Mouse (Mus musculus) myocyte (in vitro differentiated cells): Measurements from ENCODE around the gene Ipo5. TPM values are rescaled to one million over a fixed set of nuclear protein-coding genes. Genes with fewer than 3 reads are reported as not detected.

Experiments
- H3K27me3 ChIP-seq: one replicate; pipeline ENCODE4 v1.6.1; 2011; ENCODE audit not compliant: control insufficient read depth, insufficient read depth, insufficient read length
- H3K36me3 ChIP-seq: one replicate; pipeline ENCODE4 v1.6.1; 2011; ENCODE audit not compliant: control insufficient read depth, insufficient read depth
- H3K4me2 ChIP-seq: one replicate; pipeline ENCODE4 v1.6.1; 2011; ENCODE audit warnings: low read depth, control low read depth
- H3K4me3 ChIP-seq: one replicate; pipeline ENCODE4 v1.5.1; 2011; ENCODE audit warnings: mild to moderate bottlenecking, control low read depth, moderate library complexity
- H3K79me2 ChIP-seq: one replicate; pipeline ENCODE4 v1.6.1; 2011; ENCODE audit not compliant: control insufficient read depth, insufficient read depth
- H3ac ChIP-seq: one replicate; pipeline ENCODE4 v1.6.1; 2011; ENCODE audit not compliant: control insufficient read depth, insufficient read length
- CEBPB ChIP-seq: IDR thresholded peaks from 2 replicates; pipeline ENCODE4 v1.6.1; 2011; ENCODE audit warnings: mild to moderate bottlenecking, moderate library complexity; ENCODE audit not compliant: poor library complexity, insufficient read depth, severe bottlenecking
- E2F4 ChIP-seq: IDR thresholded peaks from one replicate; pipeline ENCODE4 v1.6.1; 2011; ENCODE audit warnings: mild to moderate bottlenecking, control low read depth, moderate library complexity; ENCODE audit not compliant: insufficient read depth
- MAX ChIP-seq: IDR thresholded peaks from one replicate; pipeline ENCODE4 v1.6.1; 2011; ENCODE audit warnings: low read depth, mild to moderate bottlenecking, control low read depth
- MYOD1 ChIP-seq, 3 experiments: IDR thresholded peaks; one replicate each; pipeline ENCODE4 v1.6.1; 2011; ENCODE audit warnings: control low read depth in 2 of 3, low read depth in 2 of 3, mild to moderate bottlenecking in 2 of 3, moderate library complexity in 1 of 3; ENCODE audit not compliant: insufficient read length in 2 of 3, control insufficient read depth in 1 of 3
- MYOG ChIP-seq, 3 experiments: IDR thresholded peaks; one replicate each; pipeline ENCODE4 v1.6.1; 2011; ENCODE audit warnings: control low read depth in 2 of 3, low read depth in 2 of 3, mild to moderate bottlenecking in 2 of 3; ENCODE audit not compliant: insufficient read length in 2 of 3, control insufficient read depth in 1 of 3, insufficient read depth in 1 of 3
- POLR2A ChIP-seq: IDR thresholded peaks from one replicate; pipeline ENCODE4 v1.6.1; 2011; ENCODE audit warnings: low read depth, mild to moderate bottlenecking, control low read depth, moderate library complexity; ENCODE audit not compliant: insufficient read length
- POLR2AphosphoS2 ChIP-seq: IDR thresholded peaks from one replicate; pipeline ENCODE4 v1.6.1; 2011; ENCODE audit warnings: low read depth, control low read depth; ENCODE audit not compliant: insufficient read length
- REST ChIP-seq: IDR thresholded peaks from one replicate; pipeline ENCODE4 v1.6.1; 2011; ENCODE audit warnings: mild to moderate bottlenecking, control low read depth, moderate library complexity; ENCODE audit not compliant: insufficient read depth, insufficient read length
- SRF ChIP-seq: IDR thresholded peaks from one replicate; pipeline ENCODE4 v1.6.1; 2011; ENCODE audit warnings: low read depth; ENCODE audit not compliant: control insufficient read depth, insufficient read length
- TCF12 ChIP-seq: IDR thresholded peaks from one replicate; pipeline ENCODE4 v1.6.1; 2011; ENCODE audit warnings: mild to moderate bottlenecking, control low read depth; ENCODE audit not compliant: poor library complexity, insufficient read depth, severe bottlenecking
- TCF3 ChIP-seq: IDR thresholded peaks from one replicate; pipeline ENCODE4 v1.6.1; 2011; ENCODE audit warnings: low read depth, control low read depth; ENCODE audit not compliant: insufficient read length
- USF1 ChIP-seq: IDR thresholded peaks from one replicate; pipeline ENCODE4 v1.6.1; 2011; ENCODE audit warnings: low read depth, mild to moderate bottlenecking, control low read depth, moderate library complexity
- polyA plus RNA-seq: library from polyadenylated mRNA; unstranded; fragments of >200 nt; fragmentation: generic; extraction: Trizol; gene quantifications from one replicate; pipeline ENCODE4 v1.2.1, GENCODE M21; 2012; ENCODE audit warnings: missing spikeins

Ipo5 gene
- polyA plus RNA-seq, 1 experiment, result 75.7 TPM

DNA sequence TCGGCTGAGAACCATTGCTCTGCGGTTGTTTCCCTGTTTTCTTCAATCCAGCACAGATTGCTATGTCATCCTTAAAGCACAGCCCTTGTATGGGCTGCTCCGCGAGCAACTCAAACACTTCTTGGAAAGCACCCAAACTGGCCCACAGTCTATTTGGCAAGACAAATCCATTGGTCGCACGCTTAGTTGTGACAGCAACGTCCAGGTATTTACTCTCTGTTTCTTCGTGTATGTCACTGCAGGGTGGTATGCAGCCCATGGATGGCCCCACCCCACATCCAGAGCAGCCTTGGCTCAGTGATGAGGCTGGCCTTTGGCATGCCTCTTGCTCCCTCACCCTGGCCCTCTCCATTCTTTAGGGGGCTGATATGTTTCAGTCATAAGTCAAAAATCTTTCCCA is 42.5 kb upstream of the Ipo5 start:
- Histone ChIP-seq H3K27me3 (no peaks in the 10 kb centered on the region), H3ac (no peak overlapping the region), H3K4me3 (no peak overlapping the region), H3K79me2 (no peaks in the 10 kb centered on the region), H3K36me3 (no peaks in the 10 kb centered on the region), H3K4me2 (peak overlapping the region; percentile 56)
- TF ChIP-seq MYOD1 (IDR thresholded peaks at IDR 0.05; ENCODE audit: control insufficient read depth in 1 of 3, insufficient read length in 2 of 3, low read depth in 2 of 3), result no peak
- no peak for TF ChIP-seq TCF3
- TF ChIP-seq MAX, result no peak
- no peak for TF ChIP-seq TCF12
- no peak for TF ChIP-seq POLR2A
- no peak for TF ChIP-seq E2F4
- no peak for TF ChIP-seq POLR2AphosphoS2
- TF ChIP-seq USF1, result no peak
- TF ChIP-seq MYOG (IDR thresholded peaks at IDR 0.05; ENCODE audit: control insufficient read depth in 1 of 3, insufficient read depth in 1 of 3, insufficient read length in 2 of 3, low read depth in 2 of 3), result no peak
- TF ChIP-seq REST, result no peak
- TF ChIP-seq SRF, result no peak
- no peak for TF ChIP-seq CEBPB

DNA sequence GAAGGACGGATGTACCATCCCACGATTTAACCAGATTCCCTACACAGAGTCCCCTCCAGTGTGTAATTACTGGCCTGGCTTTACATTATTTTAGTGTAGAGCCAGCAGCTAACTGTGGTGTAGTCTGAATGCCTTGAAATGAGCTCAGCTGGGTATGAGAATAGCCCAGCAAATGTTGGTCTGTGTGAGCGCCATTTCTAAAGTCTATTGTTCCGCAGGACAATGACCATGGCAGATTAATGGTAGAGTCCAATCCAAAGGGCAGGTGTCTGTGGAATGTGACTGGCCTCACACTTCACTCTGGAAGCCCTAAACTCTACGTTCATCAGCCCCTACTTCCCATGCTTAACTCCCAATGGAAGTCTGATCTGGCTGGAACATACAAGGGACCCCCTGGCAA is 40.3 kb upstream of the Ipo5 start:
- Histone ChIP-seq H3K4me2 (no peak overlapping the region), H3K27me3 (no peaks in the 10 kb centered on the region), H3K4me3 (no peak overlapping the region), H3ac (no peak overlapping the region), H3K36me3 (no peaks in the 10 kb centered on the region), H3K79me2 (no peaks in the 10 kb centered on the region)
- TF ChIP-seq MYOD1 (IDR thresholded peaks at IDR 0.05; ENCODE audit: control insufficient read depth in 1 of 3, insufficient read length in 2 of 3, low read depth in 2 of 3) (no peak), CEBPB (no peak), POLR2A (no peak), MYOG (IDR thresholded peaks at IDR 0.05; ENCODE audit: control insufficient read depth in 1 of 3, insufficient read depth in 1 of 3, insufficient read length in 2 of 3, low read depth in 2 of 3) (no peak), TCF3 (no peak), REST (no peak), SRF (no peak), USF1 (no peak), MAX (no peak), TCF12 (no peak), POLR2AphosphoS2 (no peak), E2F4 (no peak)

DNA sequence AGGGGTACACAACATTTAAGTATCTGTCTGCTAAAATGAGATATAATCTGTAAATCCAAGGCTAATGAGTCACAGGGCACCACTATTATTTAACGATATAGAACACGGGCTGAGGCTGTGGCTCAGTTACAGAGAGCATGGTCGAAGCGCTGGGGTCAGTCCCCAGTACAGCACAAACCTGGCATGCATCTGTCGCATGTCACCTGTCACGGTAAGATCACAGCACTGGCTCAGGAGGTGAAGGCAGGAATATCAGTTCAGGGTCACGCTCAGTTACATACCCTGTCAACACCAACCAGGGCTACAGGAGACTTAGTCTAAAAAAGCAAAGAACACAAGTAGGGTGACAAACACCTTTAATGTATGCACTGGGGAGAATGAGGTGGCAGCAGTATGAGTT is 36.6 kb upstream of the Ipo5 start:
- Histone ChIP-seq H3K36me3 (no peaks in the 10 kb centered on the region), H3ac (no peak overlapping the region), H3K79me2 (no peaks in the 10 kb centered on the region), H3K27me3 (no peaks in the 10 kb centered on the region), H3K4me2 (no peak overlapping the region), H3K4me3 (no peak overlapping the region)
- TF ChIP-seq MYOG (IDR thresholded peaks at IDR 0.05; ENCODE audit: control insufficient read depth in 1 of 3, insufficient read depth in 1 of 3, insufficient read length in 2 of 3, low read depth in 2 of 3) (no peak), E2F4 (no peak), TCF12 (no peak), MYOD1 (IDR thresholded peaks at IDR 0.05; ENCODE audit: control insufficient read depth in 1 of 3, insufficient read length in 2 of 3, low read depth in 2 of 3) (no peak), MAX (no peak), USF1 (no peak), TCF3 (no peak), REST (no peak), POLR2A (no peak), SRF (no peak), CEBPB (no peak), POLR2AphosphoS2 (no peak)

DNA sequence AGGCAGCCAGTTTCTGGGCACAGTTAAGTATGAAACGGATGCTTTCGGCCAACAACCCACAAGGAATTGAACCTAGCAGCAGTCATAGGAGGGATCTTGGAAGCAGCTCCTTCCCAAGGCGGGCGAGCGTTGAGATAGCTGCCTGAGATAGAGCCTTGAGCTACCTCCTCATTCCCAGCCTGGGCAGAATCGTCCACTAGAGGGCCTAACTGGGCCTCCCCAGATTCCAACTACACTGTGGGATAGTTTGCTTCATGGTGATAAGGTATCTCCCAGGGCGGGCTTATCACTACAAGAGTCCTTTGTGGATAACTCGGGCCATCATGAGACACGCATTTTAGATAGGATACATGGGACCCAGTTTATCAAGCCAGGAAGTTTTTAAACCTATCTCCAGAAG is 35.9 kb upstream of the Ipo5 start:
- Histone ChIP-seq H3K4me2 (no peak overlapping the region), H3K79me2 (no peaks in the 10 kb centered on the region), H3K27me3 (no peaks in the 10 kb centered on the region), H3ac (no peak overlapping the region), H3K4me3 (no peak overlapping the region), H3K36me3 (no peaks in the 10 kb centered on the region)
- TF ChIP-seq CEBPB, result no peak
- TF ChIP-seq MYOD1 (IDR thresholded peaks at IDR 0.05; ENCODE audit: control insufficient read depth in 1 of 3, insufficient read length in 2 of 3, low read depth in 2 of 3), result no peak
- TF ChIP-seq MAX, result no peak
- TF ChIP-seq USF1, result no peak
- TF ChIP-seq SRF, result no peak
- TF ChIP-seq MYOG (IDR thresholded peaks at IDR 0.05; ENCODE audit: control insufficient read depth in 1 of 3, insufficient read depth in 1 of 3, insufficient read length in 2 of 3, low read depth in 2 of 3), result no peak
- TF ChIP-seq TCF3, result no peak
- TF ChIP-seq POLR2AphosphoS2, result no peak
- no peak for TF ChIP-seq E2F4
- TF ChIP-seq POLR2A, result no peak
- TF ChIP-seq REST, result no peak
- no peak for TF ChIP-seq TCF12

DNA sequence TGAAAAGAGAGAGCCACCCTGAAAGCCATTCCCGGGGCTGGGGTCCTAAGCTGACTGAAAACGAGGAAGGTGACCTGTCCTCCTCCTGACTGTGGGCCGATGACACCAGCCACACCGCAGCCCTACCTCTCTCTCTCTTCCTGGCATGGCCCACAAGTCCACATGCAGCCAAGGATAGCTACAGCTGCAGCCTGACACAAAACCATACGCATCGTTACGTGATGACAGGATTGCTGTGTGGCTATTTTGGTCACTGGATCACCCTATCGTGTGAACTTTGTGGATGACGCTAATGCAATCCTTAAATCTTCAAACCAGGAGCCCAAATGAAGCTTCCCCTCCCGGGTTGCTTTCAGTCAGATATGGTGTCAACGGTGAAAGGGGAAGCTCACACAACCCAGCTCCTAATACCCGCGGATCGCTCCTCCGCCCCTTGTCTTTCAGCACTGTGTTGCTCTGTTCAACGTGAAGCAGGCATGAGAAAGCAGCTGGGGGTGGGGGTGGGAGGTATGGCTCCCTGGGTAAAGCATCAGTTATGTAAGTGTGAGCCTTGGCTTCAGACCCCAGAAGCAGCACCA is 35.1 kb upstream of the Ipo5 start:
- TF ChIP-seq MYOD1 (IDR thresholded peaks at IDR 0.05; ENCODE audit: control insufficient read depth in 1 of 3, insufficient read length in 2 of 3, low read depth in 2 of 3) (peak in 1 of 3 experiments; percentile 15), SRF (no peak), E2F4 (no peak), USF1 (no peak), TCF12 (no peak), MYOG (IDR thresholded peaks at IDR 0.05; ENCODE audit: control insufficient read depth in 1 of 3, insufficient read depth in 1 of 3, insufficient read length in 2 of 3, low read depth in 2 of 3) (peak in 1 of 3 experiments; percentile 14)
- H3K36me3 ChIP-seq, result no peaks in the 10 kb centered on the region
- H3K4me3 ChIP-seq, result no peak overlapping the region
- H3K27me3 ChIP-seq, result no peaks in the 10 kb centered on the region
- no peaks in the 10 kb centered on the region for H3K79me2 ChIP-seq
- no peak overlapping the region for H3ac ChIP-seq
- H3K4me2 ChIP-seq, result no peak overlapping the region
